Mouse (Mus musculus) spleen, postnatal 4 days (tissue): ENCODE measurements around the gene Map1s.

Experiments used
- DNase-seq, 2 experiments: peaks; one replicate each; pipeline ENCODE4 v3.0.0; 2022; ENCODE audit warnings: low spot score in 2 of 2

Gene Map1s

GRCm38 (mm10) chr8:70898661-70899198 lies 7.0 kb upstream of the Map1s start:
- DNase-seq = no peak

- DNase-seq = no peak
These were observed 6.5 kb upstream of the Map1s start for GRCm38 (mm10) chr8:70899226-70899625.

GRCm38 (mm10) chr8:70900872-70901387 lies 4.8 kb upstream of the Map1s start:
- no peak for DNase-seq

- no peak for DNase-seq
These were observed 3.5 kb upstream of the Map1s start for GRCm38 (mm10) chr8:70902211-70902610.

GRCm38 (mm10) chr8:70903112-70903511 lies 2.6 kb upstream of the Map1s start:
- DNase-seq = no peak

GRCm38 (mm10) chr8:70903582-70903981 lies 2.1 kb upstream of the Map1s start:
- no peak for DNase-seq

GRCm38 (mm10) chr8:70904532-70904931 lies 1.2 kb upstream of the Map1s start:
- no peak for DNase-seq

GRCm38 (mm10) chr8:70905463-70905830 lies 285 bp upstream of the Map1s start:
- DNase-seq = no peak

- no peak for DNase-seq
These were observed 1.8 kb downstream of the Map1s start for GRCm38 (mm10) chr8:70907518-70907917.

GRCm38 (mm10) chr8:70911596-70911995 lies 5.9 kb downstream of the Map1s start:
- DNase-seq = peak in 1 of 2 experiments; percentile 69

GRCm38 (mm10) chr8:70912955-70913354 lies 7.2 kb downstream of the Map1s start:
- DNase-seq = no peak

- DNase-seq = peak in 1 of 2 experiments; percentile 61
These were observed 7.8 kb downstream of the Map1s start for GRCm38 (mm10) chr8:70913523-70913922.

GRCm38 (mm10) chr8:70914704-70915103 lies 9.0 kb downstream of the Map1s start:
- DNase-seq = no peak

- no peak for DNase-seq
These were observed 14.6 kb downstream of the Map1s start for GRCm38 (mm10) chr8:70920049-70920922.

GRCm38 (mm10) chr8:70924151-70924550 lies 18.4 kb downstream of the Map1s start:
- peak in 1 of 2 experiments; percentile 4 for DNase-seq

GRCm38 (mm10) chr8:70925754-70926153 lies 20.0 kb downstream of the Map1s start:
- no peak for DNase-seq

GRCm38 (mm10) chr8:70926396-70926795 lies 20.7 kb downstream of the Map1s start:
- peak in 1 of 2 experiments; percentile 4 for DNase-seq

- DNase-seq = peak in 1 of 2 experiments; percentile 5
These were observed 22.4 kb downstream of the Map1s start for GRCm38 (mm10) chr8:70928096-70928495.

- peak in 1 of 2 experiments; percentile 3 for DNase-seq
These were observed 23.1 kb downstream of the Map1s start for GRCm38 (mm10) chr8:70928778-70929322.

- no peak for DNase-seq
These were observed 26.0 kb downstream of the Map1s start for GRCm38 (mm10) chr8:70931731-70932130.

- no peak for DNase-seq
These were observed 27.3 kb downstream of the Map1s start for GRCm38 (mm10) chr8:70933036-70933435.

- DNase-seq = no peak
These were observed 29.1 kb downstream of the Map1s start for GRCm38 (mm10) chr8:70934786-70935185.

- no peak for DNase-seq
These were observed 31.5 kb downstream of the Map1s start for GRCm38 (mm10) chr8:70937200-70937599.
